Mouse (Mus musculus): ENCODE results near the gene Sntg2.
A peak's percentile ranks its signal among the peaks of the same experiment; 100 is the strongest.

Sntg2 gene

DNA sequence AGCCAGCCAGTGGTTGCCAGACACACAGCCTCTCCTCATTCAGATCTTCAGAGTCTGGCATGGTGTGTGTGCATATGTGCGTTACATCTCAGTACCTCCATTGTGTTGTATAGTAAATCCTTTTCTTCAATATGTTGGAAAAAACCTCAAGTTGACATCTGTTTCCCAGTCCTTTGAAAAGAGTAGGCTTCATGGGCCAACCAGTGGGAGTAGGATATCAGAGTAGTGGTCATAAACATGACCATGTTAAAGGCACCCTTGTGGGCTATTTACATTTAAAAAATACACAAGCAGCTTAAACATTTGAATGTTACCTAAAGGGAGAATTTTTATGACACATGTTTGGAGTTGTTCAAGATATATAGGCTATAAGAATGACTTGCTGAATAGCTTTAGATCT is 170.4 kb downstream of the Sntg2 start:
- no peak for DNase-seq (ENCODE audit: low spot score)

DNA sequence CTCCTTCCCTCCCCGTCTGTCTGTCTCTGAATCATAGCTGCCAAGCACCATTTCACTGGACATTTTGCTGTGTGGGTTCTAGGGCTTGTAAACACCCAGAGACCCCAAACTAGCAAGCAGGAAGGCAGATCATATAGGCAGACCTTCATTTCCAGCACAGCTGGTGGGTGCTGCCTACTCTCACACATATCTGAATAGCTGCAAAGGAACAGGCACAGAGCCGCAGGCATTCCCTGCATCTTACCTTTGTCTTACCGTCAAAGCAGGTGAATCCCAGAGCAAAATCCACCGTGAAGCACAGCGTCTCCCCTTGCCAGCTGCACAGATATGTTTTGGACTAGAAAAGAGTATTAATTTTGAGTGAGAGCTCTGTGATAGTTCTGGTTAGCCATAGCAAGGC is 172.1 kb downstream of the Sntg2 start:
- no peak for DNase-seq (ENCODE audit: low spot score)

DNA sequence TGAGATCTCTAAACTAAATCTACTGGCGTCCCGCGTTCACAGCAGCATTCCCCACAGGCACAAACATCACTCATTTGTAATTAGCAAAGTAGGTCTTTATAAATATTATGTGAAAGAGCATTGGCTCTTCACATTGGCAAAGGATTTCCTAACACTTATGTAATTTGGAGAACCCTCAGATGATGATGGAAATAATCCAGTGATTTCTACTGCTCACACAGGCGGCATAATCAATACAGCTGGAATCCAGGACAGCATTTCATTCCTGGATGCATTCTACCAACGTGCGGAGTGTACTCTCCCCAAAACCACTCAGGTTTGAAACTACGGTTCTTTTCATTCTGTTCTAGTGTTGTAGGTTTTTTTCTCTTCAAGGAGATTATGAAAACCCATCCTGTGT is 172.6 kb downstream of the Sntg2 start:
- no peak for DNase-seq (ENCODE audit: low spot score)

DNA sequence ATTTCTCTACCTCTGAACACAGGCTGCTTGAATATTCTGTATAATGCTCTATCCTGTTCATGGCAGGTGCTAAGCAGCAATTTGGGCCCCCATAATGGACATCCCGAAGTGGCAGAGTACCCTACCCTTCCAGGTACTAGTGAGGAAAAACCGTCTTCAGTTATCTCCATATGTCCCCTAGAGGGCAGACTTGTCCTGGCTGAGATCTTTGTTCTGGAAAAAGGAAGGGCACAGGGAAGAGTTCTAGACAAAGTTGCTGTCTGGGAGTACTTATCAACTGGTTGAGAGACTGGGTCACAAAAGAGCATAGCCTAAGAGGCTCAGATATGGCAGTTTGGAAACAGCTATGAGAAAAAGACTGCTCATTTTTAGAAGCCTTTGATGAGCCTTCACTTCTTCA is 173.4 kb downstream of the Sntg2 start:
- peak; percentile 29 for DNase-seq (ENCODE audit: low spot score)

DNA sequence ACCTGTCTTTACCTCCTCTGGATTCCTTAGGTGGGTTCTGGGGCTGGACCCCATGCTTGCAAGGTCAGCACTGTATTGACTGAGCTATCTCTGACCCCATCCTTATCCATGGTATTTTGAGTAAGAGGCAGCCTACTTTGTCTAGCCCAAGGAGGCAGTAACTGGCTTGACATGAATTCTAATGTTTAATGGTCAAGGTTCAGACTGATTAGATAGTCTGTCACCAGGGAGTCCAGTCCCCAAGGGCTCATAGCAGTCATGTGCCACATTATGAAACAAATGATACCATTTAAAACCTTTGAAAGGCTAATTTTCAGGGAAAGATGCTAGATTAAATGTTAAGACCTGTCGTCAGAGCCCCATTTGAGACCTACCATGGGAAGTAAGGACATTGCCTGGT is 174.9 kb downstream of the Sntg2 start:
- no peak for DNase-seq (ENCODE audit: low spot score)

DNA sequence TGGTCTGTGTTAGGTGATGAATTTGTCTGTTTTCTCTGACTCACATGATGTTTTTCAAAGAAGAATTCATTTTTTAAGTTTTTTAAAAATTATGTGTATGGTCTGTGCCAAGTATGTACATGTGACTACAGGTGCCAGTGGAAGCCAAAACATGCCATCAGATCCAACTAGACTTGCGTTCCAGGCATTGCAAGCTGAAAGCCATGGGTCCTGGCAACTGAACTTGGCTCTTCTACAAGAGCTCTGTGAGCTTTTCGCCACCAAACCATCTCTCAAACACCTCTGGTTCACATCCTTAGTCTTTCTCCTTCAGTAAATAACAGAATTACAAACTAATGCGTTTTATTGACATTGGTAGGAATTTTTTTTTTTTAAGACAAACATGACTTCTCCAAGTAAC is 191.5 kb downstream of the Sntg2 start:
- no peak for DNase-seq (ENCODE audit: low spot score)

DNA sequence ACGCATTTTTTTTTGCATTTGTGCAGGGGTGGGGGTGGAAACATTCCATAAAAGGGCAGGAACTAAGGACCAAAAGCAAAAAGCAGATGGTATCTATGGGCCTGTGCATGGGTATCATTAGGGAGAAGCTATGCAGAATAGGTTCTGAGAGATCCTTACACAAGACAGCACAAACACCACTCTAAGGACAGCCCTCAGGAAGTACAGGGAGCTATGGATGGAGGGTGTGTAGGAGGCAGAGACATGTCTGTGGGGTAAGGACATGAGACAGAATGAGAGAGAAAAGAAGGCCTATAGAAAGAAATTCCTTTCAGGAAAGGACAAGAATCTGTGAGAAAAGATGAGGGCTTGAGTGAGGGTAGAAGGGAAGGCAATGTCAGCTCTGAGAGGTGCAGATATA is 193.6 kb downstream of the Sntg2 start:
- no peak for DNase-seq (ENCODE audit: low spot score)

DNA sequence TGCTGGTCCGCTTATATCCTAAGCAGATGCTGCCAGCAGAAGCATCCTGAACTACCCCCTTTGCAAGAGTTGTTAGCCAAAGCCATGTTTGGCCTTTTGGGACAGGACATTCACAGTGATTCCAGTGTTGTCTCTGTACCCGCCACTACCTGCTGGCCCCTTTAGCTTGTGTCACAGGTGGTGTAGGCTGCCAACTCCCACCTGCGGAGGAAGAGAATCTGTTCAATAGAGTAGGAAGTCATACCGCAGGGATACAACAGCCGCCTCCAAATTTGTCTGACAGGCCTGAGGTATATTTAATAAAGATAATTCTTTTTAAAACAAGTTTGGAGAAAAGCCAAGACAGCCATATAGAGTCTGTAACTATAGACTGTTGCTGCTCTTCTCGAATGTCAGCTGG is 195.2 kb downstream of the Sntg2 start:
- no peak for DNase-seq (ENCODE audit: low spot score)

DNA sequence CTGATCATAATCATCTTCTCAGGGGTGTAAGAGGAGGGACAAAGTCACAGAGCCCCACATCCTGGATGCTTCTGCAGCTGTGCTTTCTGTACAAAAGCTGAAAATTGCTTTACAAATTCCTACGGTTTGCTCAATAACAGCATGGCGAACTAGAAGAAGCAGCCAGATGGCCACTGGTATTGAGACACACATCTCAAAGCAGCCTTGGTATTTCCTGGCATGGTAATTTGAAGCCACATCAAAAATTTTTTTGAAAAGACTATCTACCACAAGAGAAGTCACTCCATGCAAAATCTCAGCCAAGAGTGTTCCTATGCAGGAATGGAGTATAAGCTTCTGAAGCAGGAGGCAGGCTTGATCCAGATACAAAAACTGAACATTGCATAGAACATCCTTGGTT is 195.6 kb downstream of the Sntg2 start:
- no peak for DNase-seq (ENCODE audit: low spot score)

DNA sequence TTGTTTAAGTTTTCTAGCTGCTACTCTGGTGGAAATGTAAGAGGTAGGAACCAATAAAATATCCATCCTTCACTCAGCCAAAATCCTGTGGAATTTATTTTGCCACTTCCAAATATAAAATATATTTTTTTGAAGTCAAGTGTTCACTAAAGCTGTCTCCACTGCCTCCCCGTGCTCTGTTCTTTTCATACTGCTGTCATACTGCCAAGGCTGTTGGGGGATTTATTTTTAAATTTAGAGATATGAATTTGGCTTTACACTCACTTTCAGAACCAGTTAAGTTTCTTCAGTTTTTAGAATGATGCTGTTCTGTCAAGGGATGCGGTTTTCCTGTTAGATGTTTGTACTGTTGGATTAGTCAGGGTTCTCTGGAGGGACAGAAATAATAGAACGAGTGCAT is 204.7 kb downstream of the Sntg2 start:
- DNase-seq (ENCODE audit: low spot score), result no peak

DNA sequence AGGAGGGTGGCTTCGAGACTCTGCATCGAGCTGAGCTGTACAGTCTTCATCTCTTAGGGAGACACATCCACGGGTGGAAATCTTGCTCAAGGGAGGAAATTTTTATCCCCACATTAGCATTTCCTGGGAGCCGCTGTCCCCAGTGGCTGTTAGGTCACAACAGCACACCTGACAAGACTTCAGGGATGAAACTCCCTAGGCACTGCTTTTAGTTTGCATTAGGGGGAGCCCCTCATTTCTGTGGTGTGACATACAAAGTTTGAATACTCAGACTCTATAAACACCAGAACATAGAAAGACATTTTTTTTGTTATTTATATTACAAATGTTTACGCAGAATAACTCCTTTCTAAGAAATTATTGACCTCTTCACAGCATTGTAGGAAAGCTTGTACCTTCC is 208.6 kb downstream of the Sntg2 start:
- no peak for DNase-seq (ENCODE audit: low spot score)

DNA sequence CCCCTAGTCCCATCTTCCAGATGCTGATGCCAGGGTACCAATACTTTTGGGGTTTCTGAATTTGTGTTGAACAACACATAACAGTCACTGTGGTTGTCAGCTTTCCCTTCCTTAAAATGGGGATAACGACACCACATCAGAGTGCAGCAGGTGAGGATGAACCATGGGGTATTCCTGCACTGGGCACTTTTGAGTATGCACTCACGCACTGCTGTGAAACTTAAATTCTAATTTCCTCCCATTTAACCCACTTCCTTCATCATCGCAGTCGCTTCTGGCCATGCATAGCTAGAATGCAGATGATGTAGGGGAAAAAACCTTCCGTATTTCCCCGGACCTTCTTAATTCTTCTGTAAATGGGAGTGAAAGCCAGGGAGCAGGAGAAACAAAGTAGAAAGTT is 209.2 kb downstream of the Sntg2 start:
- DNase-seq (ENCODE audit: low spot score), result no peak

DNA sequence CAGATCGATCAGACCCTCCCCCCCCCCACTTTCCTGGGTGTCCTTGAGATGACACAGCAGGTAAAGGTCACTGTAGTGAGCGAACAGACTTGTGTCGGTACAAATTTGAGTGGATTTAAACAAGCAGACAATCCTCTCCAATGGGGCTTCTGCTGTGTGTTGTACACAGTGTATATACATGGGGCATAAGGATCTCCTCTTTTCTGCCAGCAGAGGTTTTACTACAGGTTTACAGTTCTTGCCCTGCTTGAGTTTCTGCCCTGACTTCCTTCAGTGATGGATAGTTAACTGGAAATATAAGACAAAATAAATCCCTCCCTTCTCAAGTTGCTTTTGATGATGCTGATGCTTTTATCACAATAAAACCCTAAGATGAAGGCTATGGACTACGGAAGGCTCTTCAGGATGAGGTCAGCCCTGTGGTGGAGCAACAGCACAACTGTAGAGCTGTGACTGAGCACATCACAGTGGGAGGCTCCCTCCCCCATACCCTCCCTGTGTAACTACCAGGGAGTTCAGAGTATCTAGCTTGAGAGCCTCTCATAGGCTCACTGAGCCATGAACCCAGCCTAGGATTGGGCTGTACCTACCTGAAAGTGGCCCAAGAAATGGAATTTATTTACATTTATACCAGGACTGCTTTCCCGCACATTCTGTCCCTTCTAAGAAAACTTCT is 211.3 kb downstream of the Sntg2 start:
- no peak for DNase-seq (ENCODE audit: low spot score)

DNA sequence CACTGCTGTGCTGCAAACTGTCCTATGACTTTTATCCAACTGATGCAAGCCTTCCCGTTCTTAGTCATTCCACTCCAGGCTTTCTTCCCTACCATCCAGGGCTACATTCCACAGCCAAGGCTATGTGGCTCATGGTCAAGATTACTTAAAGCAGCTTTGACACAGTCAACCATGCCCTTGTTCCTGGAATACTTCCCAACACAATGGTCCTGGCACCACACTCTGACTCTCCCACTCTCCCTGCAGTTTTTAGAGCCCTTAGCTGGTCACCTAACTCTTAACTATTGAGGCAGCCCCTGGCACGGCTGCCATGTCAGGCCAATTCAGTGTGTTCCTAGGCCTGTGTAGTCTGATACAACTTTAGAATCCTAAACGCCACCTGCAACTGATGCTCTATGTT is 212.7 kb downstream of the Sntg2 start:
- no peak for DNase-seq (ENCODE audit: low spot score)

DNA sequence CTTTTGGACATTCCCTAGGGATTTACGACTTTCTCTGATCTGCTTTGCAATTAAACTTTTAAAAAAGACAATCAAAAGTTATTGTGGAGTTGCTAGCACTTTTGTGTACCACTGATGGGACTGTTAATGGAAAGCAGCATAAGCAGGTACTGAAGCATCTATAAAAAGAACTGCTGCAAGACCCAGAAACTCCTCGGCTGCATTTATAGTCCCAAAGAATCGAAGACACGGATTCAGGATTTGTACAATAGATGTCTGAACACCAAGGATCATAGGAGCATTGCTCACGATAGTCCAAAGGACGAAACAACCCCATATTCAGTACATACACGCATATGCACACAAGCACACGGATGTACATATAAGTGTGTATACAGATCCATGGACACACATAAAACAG is 213.4 kb downstream of the Sntg2 start:
- no peak for DNase-seq (ENCODE audit: low spot score)

DNA sequence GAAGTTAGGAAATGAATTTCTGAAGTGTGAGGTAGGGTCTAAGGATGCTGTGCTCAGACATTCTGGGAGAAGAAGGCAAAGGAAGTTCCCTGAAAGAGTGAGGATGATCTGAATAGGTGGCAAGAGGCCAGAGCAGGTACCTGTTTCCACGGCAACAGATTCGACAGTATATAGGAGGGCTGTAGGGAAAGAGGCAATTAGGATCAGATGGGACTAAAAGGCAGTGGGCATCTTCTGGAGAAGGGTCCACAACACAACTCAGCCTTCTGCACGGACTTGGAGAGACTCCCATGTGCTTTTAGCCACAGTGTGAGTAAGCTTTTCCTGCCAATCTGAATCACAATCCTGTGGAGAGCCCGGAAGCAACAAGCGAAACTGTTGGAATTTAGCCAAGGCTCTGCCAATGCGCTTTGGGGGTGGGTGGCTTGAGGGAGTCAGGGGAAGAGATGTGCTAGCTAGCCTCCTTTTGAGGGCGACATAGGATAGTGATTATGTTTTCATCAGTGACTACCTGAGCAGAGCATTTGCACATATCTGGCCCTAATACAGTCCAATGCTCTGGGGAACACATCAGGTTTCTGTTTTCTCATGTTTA is 219.0 kb downstream of the Sntg2 start:
- DNase-seq (ENCODE audit: low spot score), result no peak

DNA sequence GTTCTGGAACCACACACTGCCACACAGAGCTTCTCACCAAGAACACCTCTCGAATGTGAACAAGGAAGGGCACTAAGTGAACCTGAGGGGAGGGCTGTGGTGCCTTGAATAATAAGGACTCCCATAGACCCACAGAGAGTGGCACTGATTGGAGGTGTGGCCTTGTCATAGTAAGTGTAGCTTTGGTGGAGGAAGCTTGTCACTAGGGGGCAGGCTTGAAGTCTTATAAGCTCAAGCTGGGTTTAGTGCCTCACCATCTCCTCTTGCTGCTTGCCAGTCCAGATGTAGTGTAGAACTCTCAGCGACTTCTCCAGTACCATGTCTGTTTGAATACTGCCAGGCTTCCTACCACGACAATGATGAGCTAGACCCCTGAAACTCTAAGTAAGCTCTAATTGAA is 231.1 kb downstream of the Sntg2 start:
- peak; percentile 21 for DNase-seq (ENCODE audit: low spot score)

DNA sequence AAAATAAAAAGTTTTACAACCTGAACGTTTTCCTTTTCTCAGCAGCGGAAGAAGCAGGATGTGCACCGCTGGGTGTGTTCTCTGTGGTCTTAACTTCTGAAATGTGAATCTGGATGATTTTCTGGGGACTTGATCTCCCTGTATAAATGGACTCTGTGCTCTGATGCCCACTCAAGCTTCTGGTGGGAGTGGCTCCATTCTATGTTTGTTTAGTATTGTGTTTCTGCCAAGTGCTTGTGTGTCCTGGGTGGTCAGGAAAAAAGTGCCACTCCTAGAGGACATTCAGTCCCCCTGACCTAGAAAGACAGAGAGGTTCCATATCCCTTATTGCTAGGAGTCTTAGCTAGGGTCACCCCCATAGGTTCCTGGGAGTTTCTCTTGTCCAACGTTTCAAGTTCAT is 240.7 kb downstream of the Sntg2 start, which contains the start of gene Tpo:
Tpo (minus strand) TSS at position 101 of the 400 bp plus-strand sequence.
- DNase-seq (ENCODE audit: low spot score), result no peak

DNA sequence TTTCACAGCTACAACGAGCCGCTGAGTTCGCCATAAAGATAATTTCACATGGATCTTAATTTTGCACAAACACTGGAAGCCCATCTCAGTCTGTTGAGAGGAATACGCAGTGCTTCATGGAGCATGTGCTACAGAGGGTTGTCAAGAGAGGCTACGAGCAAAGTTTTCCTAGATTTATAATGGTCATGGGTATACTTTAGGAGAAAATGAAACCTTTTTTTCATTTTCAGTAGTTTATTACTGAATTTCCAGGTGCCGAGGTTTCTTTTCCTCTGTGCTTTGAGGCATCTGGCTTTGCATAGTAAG is 243.8 kb downstream of the Sntg2 start:
- no peak for DNase-seq (ENCODE audit: low spot score)

DNA sequence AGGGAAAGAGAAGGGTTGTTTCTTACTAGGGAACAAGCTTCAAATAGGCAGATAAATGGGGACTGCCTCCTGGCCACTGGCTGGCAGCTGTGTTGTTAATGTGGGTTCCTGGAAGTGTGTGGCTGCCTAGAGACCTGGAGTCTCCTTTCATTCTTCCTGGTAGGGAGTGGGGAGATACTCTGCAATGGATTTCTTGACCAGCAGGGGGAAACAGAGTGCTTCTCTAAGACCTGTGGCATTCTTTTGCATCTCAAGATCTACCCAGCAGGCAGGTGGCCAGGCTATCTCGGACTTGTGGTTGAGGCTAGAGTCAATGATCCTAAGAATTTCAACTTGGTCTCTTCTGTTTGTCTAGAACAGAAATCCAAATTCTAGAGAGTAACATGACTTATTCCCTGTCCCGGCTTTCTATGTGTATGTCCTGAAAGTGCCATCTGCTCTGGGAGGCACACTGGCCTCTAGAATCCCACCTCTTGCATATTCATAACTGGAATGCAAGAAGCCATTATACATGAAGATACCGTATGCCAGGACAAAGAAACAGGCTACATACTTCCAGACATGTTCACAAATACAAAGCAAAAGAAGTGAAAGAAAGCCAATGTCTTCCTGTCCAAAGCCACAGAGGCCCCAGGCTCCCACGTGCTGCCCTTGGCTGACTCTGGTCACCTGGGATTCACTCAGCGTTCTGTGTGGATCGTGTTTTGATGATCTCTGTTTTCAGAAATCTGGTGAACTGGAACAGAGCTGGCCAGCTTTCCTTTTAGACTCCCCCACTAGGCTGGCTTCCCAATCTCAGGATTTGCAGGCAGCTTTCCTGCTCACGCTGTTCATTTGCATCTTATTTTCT is 244.4 kb downstream of the Sntg2 start:
- peak; percentile 68 for DNase-seq (ENCODE audit: low spot score)

Data from left cerebral cortex, adult 11 months (tissue).